Mouse (Mus musculus): ENCODE data around the gene Gm20388.
A peak's percentile ranks its signal among the peaks of the same experiment; 100 is the strongest.

The Gm20388 gene

GRCm38 (mm10) chr8:122720070-122720729 lies 2809.6 kb downstream of the Gm20388 start:
- DNase-seq (ENCODE audit: low spot score in 2 of 2): peak in 1 of 2 experiments; percentile 16

GRCm38 (mm10) chr8:122720811-122721640 lies 2810.4 kb downstream of the Gm20388 start:
- DNase-seq (ENCODE audit: low spot score in 2 of 2): no peak

- no peak for DNase-seq (ENCODE audit: low spot score in 2 of 2)
These were observed 2814.5 kb downstream of the Gm20388 start for GRCm38 (mm10) chr8:122725187-122725586.

GRCm38 (mm10) chr8:122726789-122727188 lies 2816.1 kb downstream of the Gm20388 start:
- DNase-seq (ENCODE audit: low spot score in 2 of 2): no peak

- DNase-seq (ENCODE audit: low spot score in 2 of 2): no peak
These were observed 2816.8 kb downstream of the Gm20388 start for GRCm38 (mm10) chr8:122727412-122727811.

- DNase-seq (ENCODE audit: low spot score in 2 of 2): no peak
These were observed 2818.0 kb downstream of the Gm20388 start for GRCm38 (mm10) chr8:122728630-122729029.

GRCm38 (mm10) chr8:122735110-122735509 lies 2824.5 kb downstream of the Gm20388 start:
- DNase-seq (ENCODE audit: low spot score in 2 of 2): no peak

- DNase-seq (ENCODE audit: low spot score in 2 of 2): no peak
These were observed 2825.2 kb downstream of the Gm20388 start for GRCm38 (mm10) chr8:122735542-122736473.

GRCm38 (mm10) chr8:122736623-122737022 lies 2826.0 kb downstream of the Gm20388 start:
- no peak for DNase-seq (ENCODE audit: low spot score in 2 of 2)

- no peak for DNase-seq (ENCODE audit: low spot score in 2 of 2)
These were observed 2826.4 kb downstream of the Gm20388 start for GRCm38 (mm10) chr8:122737071-122737470.

- no peak for DNase-seq (ENCODE audit: low spot score in 2 of 2)
These were observed 2827.2 kb downstream of the Gm20388 start for GRCm38 (mm10) chr8:122737886-122738285.

GRCm38 (mm10) chr8:122739102-122739725 lies 2828.6 kb downstream of the Gm20388 start:
- no peak for DNase-seq (ENCODE audit: low spot score in 2 of 2)

- no peak for DNase-seq (ENCODE audit: low spot score in 2 of 2)
These were observed 2831.8 kb downstream of the Gm20388 start for GRCm38 (mm10) chr8:122742471-122742870.

- no peak for DNase-seq (ENCODE audit: low spot score in 2 of 2)
These were observed 2834.5 kb downstream of the Gm20388 start for GRCm38 (mm10) chr8:122745022-122745749.

- no peak for DNase-seq (ENCODE audit: low spot score in 2 of 2)
These were observed 2835.2 kb downstream of the Gm20388 start for GRCm38 (mm10) chr8:122745750-122746275.

GRCm38 (mm10) chr8:122746439-122746838 lies 2835.8 kb downstream of the Gm20388 start:
- DNase-seq (ENCODE audit: low spot score in 2 of 2): no peak

- no peak for DNase-seq (ENCODE audit: low spot score in 2 of 2)
These were observed 2837.2 kb downstream of the Gm20388 start for GRCm38 (mm10) chr8:122747825-122748224.

GRCm38 (mm10) chr8:122749333-122749958 lies 2838.8 kb downstream of the Gm20388 start:
- DNase-seq (ENCODE audit: low spot score in 2 of 2): no peak

- no peak for DNase-seq (ENCODE audit: low spot score in 2 of 2)
These were observed 2840.7 kb downstream of the Gm20388 start for GRCm38 (mm10) chr8:122751342-122751741.

GRCm38 (mm10) chr8:122752111-122752721 lies 2841.6 kb downstream of the Gm20388 start:
- no peak for DNase-seq (ENCODE audit: low spot score in 2 of 2)

Measured in urinary bladder, adult 18-20 months (tissue).